Mouse (Mus musculus) colon, adult 2 months (tissue): ENCODE results near the gene Hmg20a. TPM values are rescaled to one million over a fixed set of nuclear protein-coding genes. Genes with fewer than 3 reads are reported as not detected.

Experiments
- polyA plus RNA-seq: library from polyadenylated mRNA; depleted of rRNA; stranded (reverse); fragments of >200 nt; gene quantifications from 2 replicates; pipeline ENCODE4 v1.2.3, GENCODE M21; 2012; rRNA removed

The Hmg20a gene
- polyA plus RNA-seq: 12.8 and 14.1 TPM in 2 replicates

DNA sequence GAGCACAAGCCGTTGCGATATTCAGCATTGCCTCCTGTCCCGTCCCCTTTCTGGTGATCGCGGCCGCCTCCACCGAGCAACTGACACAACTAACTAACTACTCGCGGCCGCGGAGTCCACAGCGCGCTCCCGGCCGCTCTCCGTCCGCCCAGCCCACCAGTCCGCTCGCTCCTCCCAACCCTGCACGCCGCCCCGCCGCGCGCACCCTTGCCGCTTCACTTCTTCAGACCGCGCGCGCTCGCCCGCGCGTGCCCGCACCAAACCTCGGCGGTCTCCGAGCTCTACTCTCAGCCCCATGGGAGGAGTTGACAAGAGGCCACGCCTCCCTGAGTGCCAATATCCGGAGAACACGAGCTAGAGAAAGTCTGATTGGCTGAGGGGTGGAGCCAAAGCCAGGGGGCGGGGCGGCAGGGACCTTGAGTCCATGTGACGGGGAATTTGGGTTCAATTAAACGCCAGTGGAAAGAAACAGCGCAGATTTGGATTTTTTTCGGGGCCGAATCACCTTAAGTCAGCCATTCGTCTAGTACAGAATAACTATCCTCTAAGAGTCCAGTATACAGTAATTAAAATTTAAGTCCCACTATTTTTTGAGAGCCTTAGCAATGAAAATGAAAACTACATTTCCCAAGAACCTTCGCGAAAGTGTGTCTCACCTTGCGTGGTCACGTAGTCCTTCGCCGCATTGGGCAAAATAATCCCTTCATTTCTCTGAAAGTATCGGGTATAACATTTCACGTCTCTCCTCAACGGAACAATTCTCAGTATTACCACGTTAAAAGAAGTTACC is at the start of gene Hmg20a, which contains the start of gene Peak1:
Hmg20a (plus strand) TSS at position 662 of the 790 bp plus-strand sequence.
Peak1 (minus strand) TSS at position 120 of the 790 bp plus-strand sequence.

Other genes starting within 250 kb of the Hmg20a start
- 5.3 and 6.4 TPM in 2 replicates for gene Peak1, start 542 bp upstream of the Hmg20a start, polyA plus RNA-seq